Mouse (Mus musculus) forebrain, embryonic 14.5 days (tissue): ENCODE data around the gene Alg10b. TPM values are rescaled to one million over a fixed set of nuclear protein-coding genes. Genes with fewer than 3 reads are reported as not detected.

Experiments used
- ATAC-seq: fragments of 200-750 bp; cut with Nextera tagmentation; 2 replicates; pipeline ENCODE4 v1.8.0; 2017; ENCODE audit warnings: mild to moderate bottlenecking, moderate library complexity
- DNase-seq: peaks from one replicate; pipeline ENCODE4 v3.0.0-alpha.2; 2015; ENCODE audit warnings: low spot score
- H3K27ac ChIP-seq: fragments of 300-500 bp; sonication (generic); 2 replicates; pipeline ENCODE4 v1.5.1; 2014; ENCODE audit warnings: low read depth, mild to moderate bottlenecking, control low read depth, low read length, moderate library complexity
- H3K27me3 ChIP-seq: fragments of 300-500 bp; sonication (generic); replicated peaks from 2 replicates; pipeline ENCODE4 v1.6.1; 2014; ENCODE audit warnings: low read length, control low read depth, mixed read lengths; ENCODE audit not compliant: control insufficient read depth, insufficient read depth
- H3K36me3 ChIP-seq: fragments of 300-500 bp; sonication (generic); 2 replicates; pipeline ENCODE4 v1.6.1; 2014; ENCODE audit warnings: low read length, control low read depth; ENCODE audit not compliant: control insufficient read depth, insufficient read depth
- H3K4me1 ChIP-seq: fragments of 300-500 bp; sonication (generic); 2 replicates; pipeline ENCODE4 v1.6.1; 2014; ENCODE audit warnings: antibody characterized with exemption, low read length, control low read depth; ENCODE audit not compliant: control insufficient read depth, insufficient read depth
- H3K4me2 ChIP-seq: fragments of 300-500 bp; sonication (generic); 2 replicates; pipeline ENCODE4 v1.6.1; 2014; ENCODE audit warnings: mild to moderate bottlenecking, control low read depth, low read length
- H3K4me3 ChIP-seq: fragments of 300-500 bp; sonication (generic); 2 replicates; pipeline ENCODE4 v1.5.1; 2014; ENCODE audit warnings: low read depth, low read length, control low read depth
- H3K9ac ChIP-seq: fragments of 300-500 bp; sonication (generic); 2 replicates; pipeline ENCODE4 v1.6.1; 2014; ENCODE audit warnings: mild to moderate bottlenecking, low read length, control low read depth, moderate library complexity
- H3K9me3 ChIP-seq: fragments of 300-500 bp; sonication (generic); replicated peaks from 2 replicates; pipeline ENCODE4 v1.6.1; 2016; ENCODE audit warnings: low read length, control low read depth, mixed read lengths; ENCODE audit not compliant: control insufficient read depth
- WGBS: fragments of 180-500 bp; shearing (Covaris S2); extraction: QIAGEN DNeasy Blood & Tissue Kit; methylation state at CpG from one replicate; pipeline ENCODE4 v1.1.7; 2014; 5-methylcytosine and 5-hydroxymethylcytosine counted together
- microRNA-seq: library from miRNA; unstranded; fragments of <30 nt; microRNA quantifications from one replicate; pipeline ENCODE4, GENCODE M21; 2016
- polyA plus RNA-seq: library from polyadenylated mRNA; unstranded; fragments of >200 nt; fragmentation: Nextera tagmentation; extraction: Ambion mirVana; gene quantifications from 2 replicates; pipeline ENCODE4 v1.2.1, GENCODE M21; 2014

Alg10b gene
- polyA plus RNA-seq, 1 experiment from 2014 or later: 46.2 TPM

GRCm38 (mm10) chr15:90244081-90244480 lies 20.0 kb downstream of the Alg10b start:
- H3K4me1 ChIP-seq: no peaks in the 10 kb centered on the region
- no peak for ATAC-seq
- no peak overlapping the region for H3K4me3 ChIP-seq
- no peak overlapping the region for H3K4me2 ChIP-seq
- H3K36me3 ChIP-seq: no peaks in the 10 kb centered on the region
- no peaks in the 10 kb centered on the region for H3K9me3 ChIP-seq
- no peaks in the 10 kb centered on the region for H3K27me3 ChIP-seq
- WGBS: 88% methylated on average over 5 of the region's 5 CpGs
- H3K27ac ChIP-seq: no peak overlapping the region
- H3K9ac ChIP-seq: no peak overlapping the region
- DNase-seq: no peak

GRCm38 (mm10) chr15:90249694-90250093 lies 25.6 kb downstream of the Alg10b start:
- 52% methylated on average over 3 of the region's 3 CpGs for WGBS
- Histone ChIP-seq H3K27me3 (no peaks in the 10 kb centered on the region), H3K4me1 (no peaks in the 10 kb centered on the region), H3K9me3 (no peaks in the 10 kb centered on the region), H3K4me2 (no peak overlapping the region), H3K9ac (no peak overlapping the region), H3K4me3 (no peak overlapping the region), H3K27ac (no peak overlapping the region), H3K36me3 (no peaks in the 10 kb centered on the region)
- DNase-seq: peak; percentile 77
- no peak for ATAC-seq

- no peak for DNase-seq
- H3K4me1 ChIP-seq: no peaks in the 10 kb centered on the region
- no peak overlapping the region for H3K4me2 ChIP-seq
- no peaks in the 10 kb centered on the region for H3K27me3 ChIP-seq
- 86% methylated on average over 7 of the region's 7 CpGs for WGBS
- no peak for ATAC-seq
- no peaks in the 10 kb centered on the region for H3K9me3 ChIP-seq
- H3K36me3 ChIP-seq: no peaks in the 10 kb centered on the region
- no peak overlapping the region for H3K27ac ChIP-seq
- no peak overlapping the region for H3K9ac ChIP-seq
- no peak overlapping the region for H3K4me3 ChIP-seq
These were observed 58.8 kb downstream of the Alg10b start for GRCm38 (mm10) chr15:90282876-90283275.

Small RNAs within 50 kb of the gene (microRNA-seq; reads per million reads assigned to microRNA genes)
- not detected for gene Mir7648
